Mouse (Mus musculus) lung, postnatal 4 days (tissue): ENCODE results near the gene Rpl28.
A peak's percentile ranks its signal among the peaks of the same experiment; 100 is the strongest.

Source experiments
- DNase-seq, 2 experiments: peaks; one replicate each; pipeline ENCODE4 v3.0.0; 2021

Gene Rpl28

DNA sequence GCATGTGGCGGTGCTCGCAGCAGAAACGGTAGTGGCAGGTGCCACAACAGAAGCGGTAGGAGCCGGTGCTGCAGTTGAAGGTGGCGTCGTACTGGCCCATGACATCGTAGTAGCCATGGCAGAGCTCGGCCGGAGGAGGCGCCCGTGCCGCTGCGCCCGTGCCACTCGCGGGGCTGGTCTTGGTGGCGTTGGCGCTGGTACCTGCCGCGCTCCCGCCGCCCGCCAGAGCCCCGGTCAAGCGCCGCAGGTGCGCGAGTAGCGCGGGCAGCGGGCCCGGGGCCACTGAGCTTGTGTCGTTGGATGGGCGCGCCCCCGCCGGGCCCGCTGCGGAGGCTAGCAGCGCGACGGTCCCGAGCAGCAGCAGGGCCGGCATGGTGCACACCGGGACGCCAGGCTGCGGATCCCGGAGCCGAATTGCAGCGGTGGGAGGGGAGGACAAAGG is 43.7 kb downstream of the Rpl28 start:
- DNase-seq: peak; percentile 82 to 85

DNA sequence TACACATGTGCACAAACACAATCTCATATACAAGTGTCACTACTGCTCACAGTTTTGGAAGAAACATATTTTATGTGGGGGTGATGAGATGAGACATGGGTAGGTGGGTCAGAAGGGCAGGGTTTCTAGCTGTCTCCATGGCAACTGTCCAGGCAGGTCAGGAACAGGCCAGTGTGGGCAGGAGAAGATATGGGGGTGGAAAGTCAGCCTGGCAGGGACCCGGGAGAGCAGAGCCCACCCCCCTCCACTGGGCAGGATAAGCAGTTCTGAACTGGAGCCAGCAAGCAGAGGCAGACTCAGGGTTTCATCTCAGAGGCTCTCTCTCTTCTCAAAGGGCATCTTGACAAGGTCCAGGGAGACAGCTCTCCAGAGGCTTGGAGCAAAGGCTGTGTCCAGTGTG is 45.0 kb downstream of the Rpl28 start:
- no peak for DNase-seq

DNA sequence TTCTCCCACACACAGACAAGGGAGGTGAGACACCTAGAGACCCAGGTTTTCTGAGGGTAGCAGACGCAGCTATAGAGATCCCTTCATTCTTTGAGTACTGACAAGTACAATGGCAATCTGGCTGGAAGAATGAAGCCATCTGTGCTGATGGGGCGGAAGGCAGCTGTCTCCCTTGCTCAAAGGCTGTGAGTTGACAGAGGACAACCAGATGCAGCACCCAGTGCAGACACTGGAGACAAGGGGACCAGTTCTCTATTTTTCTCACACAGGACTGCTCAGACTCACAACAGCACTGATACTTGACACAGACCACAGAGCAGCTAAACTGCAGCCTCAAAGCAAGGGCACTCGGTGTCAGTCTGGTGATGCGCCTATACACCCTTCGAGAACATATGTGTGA is 49.4 kb downstream of the Rpl28 start:
- peak in 1 of 2 experiments; percentile 22 for DNase-seq

- DNase-seq: peak in 1 of 2 experiments; percentile 20
Measured at GRCm38 (mm10) chr7:4842634-4843131, 50.0 kb downstream of the Rpl28 start.

GRCm38 (mm10) chr7:4843604-4844244 is 51.0 kb downstream of the Rpl28 start:
- peak in 1 of 2 experiments; percentile 28 for DNase-seq

DNA sequence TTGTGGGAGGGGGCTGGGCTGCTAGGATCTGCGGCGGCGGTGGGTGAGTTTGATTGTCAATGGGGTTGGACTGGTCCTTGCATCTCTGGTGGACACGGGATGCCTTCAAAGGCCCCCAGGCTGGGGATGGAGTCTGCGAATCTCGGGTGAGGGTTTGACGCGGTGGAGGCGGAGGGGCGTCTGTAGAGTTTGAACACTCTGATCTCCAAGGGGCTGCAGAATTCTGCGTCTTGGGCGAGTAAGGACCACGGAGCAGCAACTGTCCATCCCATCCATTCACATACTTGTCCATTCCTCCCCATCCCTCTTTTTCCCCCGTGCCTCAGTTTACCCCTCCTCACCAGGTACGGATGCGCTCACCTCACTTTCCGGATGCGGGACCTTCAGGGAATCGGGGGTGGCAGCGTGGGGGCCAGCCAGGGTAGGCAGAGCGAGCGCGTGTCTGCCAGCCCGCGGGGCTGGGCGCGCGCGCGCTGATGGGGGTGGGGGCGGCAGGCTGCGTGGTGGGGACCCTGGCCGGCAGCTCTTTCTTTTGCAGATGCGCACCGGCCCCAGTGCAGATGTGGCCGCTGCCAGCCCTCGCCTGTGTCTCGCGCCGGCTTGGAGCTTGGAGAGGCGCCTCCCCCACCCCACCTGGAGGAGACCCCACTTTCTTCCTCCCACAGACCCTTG is 51.7 kb downstream of the Rpl28 start, which contains the start of gene Shisa7:
Shisa7 (minus strand) TSS at position 452 of the 672 bp plus-strand sequence.
- no peak for DNase-seq
